Mouse (Mus musculus) cerebellum, adult (tissue): Measurements from ENCODE around the gene Irf2bp2.
A peak's percentile ranks its signal among the peaks of the same experiment; 100 is the strongest.

ENCODE experiments used
- ATAC-seq: cut with Nextera tagmentation; 2 replicates; pipeline ENCODE4 v1.9.2; 2017; ENCODE audit warnings: mild to moderate bottlenecking, moderate library complexity, mixed read lengths; ENCODE audit not compliant: insufficient number of reproducible peaks, low FRiP score, low TSS enrichment

Irf2bp2 gene

DNA sequence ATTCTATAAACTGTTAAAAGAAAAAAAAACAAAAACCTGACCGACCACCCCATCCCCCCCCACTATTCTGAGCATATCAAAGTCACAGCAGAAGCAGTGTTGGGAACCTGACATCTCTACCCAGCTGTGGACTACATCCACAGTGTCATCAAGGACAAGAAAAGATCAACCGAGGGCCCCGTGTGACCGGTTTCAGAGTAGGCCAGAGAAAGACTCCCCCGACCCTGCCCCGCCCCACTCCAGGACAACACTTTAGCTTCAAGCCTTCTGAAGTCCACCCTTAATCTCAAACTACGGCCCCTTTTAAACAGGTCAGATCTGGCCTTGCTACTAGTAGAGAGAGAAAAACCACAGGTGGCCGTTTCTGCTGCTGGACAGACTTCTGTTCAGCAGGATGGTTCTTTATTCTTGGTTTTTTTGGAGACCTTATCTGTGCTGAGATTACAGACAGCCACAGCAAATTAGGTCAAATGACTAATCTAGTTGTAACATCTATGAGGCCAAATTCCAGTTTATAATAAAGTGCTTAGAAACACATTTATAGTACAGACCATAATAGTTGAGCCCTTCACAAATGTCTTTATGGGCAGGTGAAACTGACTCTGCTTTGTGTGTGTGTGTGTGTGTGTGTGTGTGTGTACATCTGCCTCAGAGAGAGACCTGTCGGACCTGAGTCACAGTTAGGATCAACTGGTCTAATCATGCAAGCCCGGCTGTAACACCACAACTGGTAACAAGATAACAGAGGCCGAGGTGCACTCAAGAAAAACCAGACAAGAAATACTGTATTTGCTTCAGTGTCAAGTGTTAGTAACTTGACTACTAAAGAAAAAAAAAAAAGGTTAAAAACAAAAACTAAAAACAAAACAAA is 4.9 kb downstream of the Irf2bp2 start:
- ATAC-seq = no peak

DNA sequence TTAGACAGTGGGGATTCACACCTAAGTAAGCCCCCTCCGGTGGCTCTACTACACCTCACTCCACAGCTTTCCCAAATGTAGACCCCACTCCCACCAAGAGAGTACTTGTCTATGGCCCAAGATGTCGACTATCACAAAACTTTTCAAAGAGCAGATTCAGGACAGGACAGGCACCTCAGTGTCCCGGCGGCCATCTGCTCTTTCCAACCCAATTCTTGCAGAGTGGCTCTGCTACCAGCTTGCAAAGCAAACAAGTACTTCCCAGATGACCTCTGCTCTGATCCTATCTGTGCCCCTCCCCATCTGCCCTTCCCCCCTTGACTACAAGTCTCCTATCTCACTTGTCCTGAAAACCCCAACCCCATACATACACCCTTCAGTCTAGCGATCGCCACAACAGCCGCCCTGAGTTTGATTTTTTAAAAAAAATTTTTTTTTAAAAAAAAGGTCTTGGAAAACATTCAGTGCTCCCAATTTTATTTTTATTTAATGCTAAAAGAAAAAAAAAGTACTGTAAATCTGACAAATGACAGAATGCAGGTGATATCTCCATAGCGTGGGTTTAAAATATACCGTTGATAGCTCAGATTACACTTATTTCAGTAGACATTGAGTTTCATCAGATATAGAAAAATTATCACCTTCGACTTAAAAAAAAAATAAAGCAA is 5.8 kb downstream of the Irf2bp2 start:
- no peak for ATAC-seq

DNA sequence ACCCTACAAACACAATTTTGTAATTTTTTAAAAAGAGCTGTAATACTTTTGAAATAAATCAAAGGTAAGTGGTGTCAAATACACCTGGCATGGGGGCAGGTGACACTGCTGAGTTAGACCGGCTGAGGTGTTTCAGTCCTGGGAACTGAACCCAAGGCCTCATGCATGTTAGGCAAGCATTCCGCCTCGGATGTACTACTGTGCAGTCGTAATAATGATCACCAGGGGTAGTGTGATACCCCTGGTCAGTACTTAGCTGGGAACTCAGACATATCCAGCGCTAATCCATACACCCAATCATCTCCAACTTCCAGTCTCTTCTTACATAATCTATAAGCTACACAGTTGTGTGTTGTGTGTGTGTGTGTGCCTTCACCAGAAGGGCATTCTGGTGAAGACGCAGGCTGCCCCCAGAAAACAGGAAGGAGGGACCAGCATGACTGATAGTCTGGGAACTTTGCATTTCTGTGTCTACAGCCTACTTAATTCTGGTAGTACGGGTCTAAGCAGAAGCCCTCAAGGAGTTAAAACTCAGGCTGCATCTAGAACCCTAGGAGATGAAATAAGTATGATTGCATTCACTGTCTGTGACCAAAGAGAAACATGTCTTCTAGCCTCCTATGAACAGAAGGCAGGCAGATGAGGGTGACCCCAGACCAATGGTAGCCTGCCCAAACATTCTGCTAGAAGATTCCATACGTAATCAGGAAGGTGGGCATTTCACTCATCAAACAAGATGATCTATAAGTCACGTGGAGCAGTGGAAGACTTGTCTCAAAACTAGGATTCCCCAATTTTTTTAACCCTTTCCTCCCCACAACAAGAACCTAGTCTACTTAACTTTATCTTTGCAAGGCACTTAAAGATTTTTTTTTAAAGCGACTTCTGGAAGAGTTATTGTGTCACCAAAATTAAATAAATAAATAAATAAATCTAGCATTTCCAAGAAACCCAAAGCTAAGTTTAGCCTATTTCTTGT is 6.9 kb downstream of the Irf2bp2 start:
- ATAC-seq = no peak

DNA sequence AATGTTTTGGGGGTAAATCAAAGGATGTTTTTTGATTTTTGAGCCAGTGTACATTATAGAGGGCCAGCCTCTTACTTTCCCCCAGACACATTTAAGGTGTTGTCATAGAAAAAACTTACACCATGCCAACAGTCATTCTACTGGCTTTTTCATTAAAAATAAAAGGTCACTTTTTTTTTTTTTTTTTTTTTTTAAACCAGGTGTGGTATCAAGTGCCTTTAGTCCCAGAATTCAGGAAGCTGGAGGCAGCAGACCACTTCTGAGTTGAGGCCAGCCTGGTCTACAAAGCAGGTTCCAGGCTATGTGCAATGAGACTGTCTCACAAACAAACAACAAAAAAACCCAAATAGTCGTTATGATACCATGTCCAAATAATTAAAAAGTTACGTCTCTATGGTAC is 7.7 kb downstream of the Irf2bp2 start:
- no peak for ATAC-seq

DNA sequence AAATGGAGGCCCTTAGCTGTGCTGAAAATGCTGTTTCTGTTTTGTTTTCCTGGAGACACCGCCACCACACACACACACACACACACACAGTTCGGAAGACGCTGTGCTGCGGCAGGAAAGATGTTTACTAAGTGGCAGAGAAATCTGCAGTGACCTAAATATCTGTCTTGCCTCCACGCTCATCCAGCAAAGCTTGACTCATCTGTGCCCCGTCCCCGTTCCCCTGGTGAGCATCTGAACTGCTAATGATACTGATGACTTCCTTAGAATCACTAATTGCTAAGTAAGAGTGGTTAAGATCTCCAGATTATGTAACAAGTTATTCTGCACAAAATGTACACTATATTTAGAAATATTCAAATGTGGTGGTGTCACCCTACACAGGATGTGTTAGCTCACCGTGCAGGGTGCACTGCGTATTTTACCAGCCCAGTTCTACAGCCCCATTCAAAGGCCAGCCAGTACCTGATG is 8.2 kb downstream of the Irf2bp2 start:
- ATAC-seq = no peak

DNA sequence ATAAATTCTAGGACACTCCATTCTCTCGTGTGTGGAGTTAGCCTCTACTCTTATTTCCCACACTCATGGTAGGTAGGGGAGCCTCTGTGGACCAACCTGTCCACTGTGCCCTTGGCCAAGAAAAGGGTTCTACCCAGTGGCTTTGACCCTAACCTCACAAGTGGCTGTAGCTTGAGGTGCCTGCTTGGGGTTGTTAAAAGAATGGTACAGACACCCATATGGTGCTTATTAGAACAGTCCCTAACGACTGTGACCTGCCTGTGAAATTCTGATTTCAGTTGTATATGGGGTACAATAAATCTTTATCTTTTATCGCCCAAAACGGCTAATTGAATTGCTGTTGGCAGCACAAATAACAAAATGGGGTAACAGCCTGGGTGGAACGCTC is 8.9 kb downstream of the Irf2bp2 start:
- ATAC-seq = no peak; the same call in 1 of the 2 replicates

DNA sequence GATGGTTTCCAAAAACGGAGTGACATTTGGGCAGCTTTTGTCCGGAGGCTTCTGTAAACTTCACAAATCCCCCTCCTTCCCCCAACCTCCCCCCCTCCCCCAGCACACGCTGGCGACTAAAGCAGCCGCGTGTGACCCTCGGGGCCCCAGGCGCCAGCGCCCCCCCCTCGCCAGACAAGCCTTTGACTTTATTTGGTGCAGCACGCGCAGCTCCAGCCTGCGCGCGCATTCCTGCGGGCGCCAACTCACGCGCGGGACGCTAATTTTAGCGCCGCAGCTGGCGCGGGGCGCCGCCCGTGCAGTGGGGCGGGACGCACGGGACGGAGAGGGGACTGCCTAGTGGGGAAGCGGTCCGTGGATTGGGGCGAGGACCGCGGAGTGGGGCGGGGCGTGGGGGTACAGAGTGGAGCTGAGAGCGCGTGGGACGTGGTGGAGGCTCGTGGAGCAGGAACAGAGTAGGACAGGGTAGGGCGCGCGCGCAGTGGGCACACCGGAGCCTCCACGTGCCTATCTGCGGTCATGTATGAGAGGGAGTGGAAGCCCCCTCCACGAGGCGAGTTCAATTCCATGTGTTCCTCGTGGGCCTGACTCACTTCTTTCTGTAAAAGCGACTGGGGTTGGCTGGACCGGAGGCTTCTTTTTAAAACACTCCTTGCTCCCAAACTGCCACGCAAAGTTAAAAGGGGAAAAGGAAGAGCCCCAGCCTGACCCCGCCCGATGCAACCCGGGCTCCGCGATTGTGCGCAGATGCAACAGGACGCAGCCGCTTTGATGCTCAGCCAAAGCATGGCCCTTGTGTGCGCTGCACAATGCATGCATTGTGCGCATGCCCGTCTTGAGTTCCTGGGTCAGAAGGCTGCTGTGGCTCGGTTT is 9.6 kb downstream of the Irf2bp2 start:
- ATAC-seq = peak; percentile 63

DNA sequence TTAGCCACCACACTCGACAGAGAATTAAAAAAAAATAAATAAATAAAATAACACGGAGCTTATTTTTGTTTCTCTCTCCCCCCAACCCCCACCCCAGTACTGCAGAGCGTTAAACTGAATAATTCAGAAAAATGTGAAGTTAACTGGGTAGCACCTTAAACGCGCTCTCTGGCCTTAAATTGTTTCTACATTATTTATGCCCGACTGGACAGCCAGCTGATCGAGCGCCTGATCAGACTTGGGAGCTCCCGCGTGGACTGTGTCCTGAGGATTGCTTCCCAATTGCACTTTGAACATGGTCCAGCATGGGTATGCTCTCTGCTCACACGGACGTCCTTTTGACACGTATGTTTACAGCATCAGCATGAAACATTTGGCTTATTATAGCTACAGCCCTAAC is 10.3 kb downstream of the Irf2bp2 start:
- no peak for ATAC-seq

DNA sequence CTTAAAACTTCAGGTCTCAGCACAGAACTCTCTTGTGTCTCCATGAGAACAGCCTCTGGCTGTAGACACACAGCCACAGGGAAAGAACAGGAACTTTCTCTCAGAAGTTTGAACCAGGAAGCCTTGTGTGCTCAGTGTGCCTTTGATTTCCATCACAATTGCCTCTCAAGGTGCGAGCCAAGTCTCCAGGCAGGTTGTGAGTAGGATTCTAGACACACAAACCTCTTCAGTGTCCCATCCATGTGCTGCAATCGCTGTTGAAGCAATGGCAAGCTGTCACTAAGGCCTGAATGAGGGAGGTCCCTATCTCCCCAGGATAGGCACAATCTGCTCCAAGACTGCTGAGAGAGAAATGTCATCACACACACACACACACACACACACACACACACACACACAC is 10.8 kb downstream of the Irf2bp2 start:
- no peak for ATAC-seq

DNA sequence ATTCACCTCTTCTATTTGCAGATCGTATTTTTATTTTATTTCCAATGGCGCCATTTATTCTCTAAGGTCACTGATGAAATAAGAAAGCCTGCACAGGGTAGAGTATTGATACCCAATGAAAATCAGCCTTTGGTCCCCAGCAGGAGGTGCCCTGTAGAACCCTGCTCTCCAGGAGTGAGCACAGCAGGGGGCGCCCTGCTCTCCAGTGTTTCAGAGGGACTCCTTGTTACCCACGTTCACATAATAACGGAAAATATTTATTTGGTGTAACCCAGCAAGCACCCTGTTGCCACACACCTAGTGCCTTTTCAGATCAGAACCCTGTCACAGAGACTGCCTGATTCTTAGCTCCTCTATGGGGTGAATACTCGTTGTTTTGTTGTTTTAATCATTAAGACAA is 11.3 kb downstream of the Irf2bp2 start:
- no peak for ATAC-seq

DNA sequence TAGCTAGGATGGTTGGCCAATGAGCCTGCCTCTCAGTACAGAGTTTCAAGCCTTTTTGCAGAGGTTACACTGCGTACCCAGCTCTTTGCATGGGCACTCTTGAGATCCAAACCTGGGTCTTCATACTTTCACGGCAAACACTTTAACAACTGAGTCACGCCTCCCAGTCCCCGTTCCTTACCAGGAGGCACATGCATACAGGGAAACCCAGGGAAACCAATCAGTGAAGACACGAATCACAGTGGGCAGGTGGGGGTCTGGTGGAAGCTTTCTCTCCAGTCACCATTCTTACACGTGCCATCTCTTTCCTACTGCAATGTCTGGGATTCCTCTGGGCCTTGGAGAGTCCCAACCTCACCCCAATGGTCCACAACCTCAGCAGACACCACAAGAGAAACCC is 12.1 kb downstream of the Irf2bp2 start:
- ATAC-seq = no peak

DNA sequence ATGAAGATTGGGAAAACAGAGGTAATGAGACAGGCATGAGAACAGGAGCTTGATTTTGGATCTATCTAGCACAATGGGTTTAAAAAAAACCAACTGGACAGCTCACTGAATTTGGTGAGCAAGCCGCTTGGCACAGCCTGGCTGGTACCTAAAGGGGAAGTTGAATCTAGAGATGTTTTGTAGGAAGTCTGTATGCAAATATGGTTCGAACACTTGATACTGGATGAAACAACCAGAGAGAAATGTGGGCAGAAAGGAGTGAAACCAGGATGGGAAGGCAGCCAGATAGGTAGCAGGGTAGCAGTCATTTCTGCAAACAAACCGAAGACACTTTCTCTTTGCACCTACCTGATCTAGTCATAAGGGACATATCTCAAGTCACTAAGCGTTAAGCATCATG is 13.0 kb downstream of the Irf2bp2 start:
- ATAC-seq = no peak

DNA sequence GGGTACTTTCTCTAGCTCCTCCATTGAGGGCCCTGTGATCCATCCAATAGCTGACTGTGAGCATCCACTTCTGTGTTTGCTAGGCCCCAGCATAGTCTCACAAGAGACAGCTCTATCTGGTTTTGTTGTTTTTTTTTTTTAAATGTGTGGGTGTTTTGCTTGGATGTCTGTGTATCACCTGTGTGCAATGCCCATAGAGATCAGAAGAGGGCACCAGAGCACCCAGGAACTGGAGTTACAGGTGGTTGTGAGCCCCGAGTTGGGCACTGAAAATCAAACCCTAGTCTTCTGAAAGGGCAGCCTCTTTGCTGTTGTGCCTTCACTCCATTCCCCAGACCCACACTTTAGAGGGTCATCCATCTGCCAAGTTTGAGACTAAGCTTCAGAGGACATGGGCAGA is 13.7 kb downstream of the Irf2bp2 start:
- ATAC-seq = no peak

DNA sequence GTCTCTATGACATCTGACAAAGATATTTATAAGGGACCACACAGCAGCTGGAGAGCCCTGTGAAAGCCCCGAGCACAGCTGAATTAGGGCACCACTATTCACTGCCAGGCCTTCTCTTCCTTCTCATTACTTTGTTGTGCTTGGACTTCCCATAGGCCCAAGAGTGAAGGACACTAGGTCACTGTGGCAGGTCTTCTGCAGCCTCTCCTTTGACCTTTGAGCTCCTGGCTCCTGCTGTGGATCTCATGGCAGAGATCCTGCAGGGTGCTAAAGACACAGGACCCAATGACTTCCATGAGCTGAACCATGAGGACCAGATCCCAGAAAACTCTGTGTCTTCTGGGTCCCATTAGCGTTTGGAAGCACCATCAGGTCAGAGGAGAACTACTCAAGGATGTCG is 15.1 kb downstream of the Irf2bp2 start:
- no peak for ATAC-seq

DNA sequence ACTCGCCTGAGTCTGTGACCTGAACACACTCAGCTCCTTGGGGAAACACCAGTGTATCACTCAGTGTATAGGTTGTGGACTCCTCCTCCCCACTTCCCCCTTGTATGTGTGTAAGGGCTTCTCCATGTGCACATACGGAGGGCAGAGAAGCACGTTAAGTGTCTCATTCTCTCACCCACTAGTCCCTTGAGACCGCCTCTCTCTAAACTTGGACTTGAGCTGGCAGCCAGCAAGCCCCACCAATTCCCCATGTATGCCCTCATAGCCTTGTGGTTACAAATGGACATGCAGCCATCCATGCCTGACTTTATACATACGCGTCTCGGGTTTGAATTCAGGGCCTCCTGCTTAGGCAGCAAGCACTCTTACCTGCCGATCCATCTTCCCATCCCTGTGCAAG is 16.9 kb downstream of the Irf2bp2 start:
- ATAC-seq = no peak

DNA sequence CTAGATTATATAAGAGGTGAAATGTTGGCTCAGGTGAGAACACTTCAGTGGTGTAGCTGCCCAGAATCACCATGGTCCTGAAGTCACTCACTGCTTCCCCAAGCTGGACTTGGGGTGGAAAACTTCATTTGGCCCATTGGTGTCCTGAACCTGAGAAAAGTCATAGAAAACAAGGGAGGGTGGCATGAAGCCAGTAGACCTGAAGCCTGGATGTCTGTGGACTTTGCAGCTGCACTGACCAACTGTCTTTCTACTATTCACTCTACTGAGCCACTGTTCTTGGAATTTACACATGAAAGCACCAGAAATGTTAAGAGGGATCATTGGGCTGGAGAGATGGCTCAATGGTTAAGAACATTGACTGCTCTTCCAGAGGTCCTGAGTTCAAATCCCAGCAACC is 17.7 kb downstream of the Irf2bp2 start:
- no peak for ATAC-seq

DNA sequence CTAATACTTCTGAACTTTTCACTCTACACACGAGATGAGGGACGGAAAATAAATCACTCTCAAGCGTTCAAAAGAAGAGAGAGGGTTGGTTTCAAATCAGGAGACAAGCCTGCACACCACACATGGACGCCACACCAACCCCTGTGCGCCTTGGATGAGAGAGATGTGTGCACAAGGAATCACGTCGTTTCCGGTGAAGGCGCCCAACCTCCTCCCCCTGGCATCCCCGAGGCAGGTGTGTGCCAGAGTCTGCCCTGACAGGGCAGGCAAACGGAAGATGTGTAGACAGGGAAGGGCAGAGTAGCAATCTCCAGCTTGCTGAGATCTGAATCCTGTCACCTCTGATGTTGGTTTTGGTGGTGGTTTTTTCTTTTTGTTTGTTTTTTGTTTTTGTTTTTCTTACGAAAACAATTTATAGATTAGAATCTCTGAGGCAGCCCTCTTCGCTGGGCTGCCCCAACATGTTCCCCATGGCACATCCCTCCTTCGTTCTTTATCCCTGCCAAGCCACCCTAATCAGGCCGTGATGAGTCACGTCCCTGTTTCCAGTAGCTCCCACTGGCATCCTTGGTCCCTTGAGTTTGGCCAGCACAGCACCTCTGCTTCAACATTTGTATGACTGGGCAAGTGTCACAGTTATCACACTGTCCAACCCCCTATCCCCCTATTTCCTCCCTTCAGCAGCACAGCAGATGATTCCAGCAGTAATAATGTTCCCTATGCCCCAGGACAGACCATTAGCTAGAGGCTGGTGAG is 18.7 kb downstream of the Irf2bp2 start:
- no peak for ATAC-seq

DNA sequence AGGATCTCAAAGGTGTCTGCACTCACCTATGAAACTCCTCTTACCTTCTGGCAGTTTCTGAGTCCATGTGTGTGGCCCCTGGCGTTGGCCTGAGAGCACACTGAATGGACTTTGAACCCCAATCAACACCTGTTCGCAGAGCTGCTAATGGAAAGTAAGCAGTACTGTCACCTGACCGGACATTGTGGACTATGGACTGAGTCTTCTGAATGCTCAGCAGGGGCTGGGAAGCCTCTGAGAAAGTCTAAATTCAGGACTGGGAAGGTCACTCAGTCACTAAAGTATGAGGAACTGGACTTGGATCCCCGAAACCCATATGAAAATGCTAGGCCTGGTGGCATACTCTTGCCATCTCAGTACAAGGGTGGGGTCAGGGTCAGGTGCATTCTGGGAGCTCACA is 19.9 kb downstream of the Irf2bp2 start:
- no peak for ATAC-seq

DNA sequence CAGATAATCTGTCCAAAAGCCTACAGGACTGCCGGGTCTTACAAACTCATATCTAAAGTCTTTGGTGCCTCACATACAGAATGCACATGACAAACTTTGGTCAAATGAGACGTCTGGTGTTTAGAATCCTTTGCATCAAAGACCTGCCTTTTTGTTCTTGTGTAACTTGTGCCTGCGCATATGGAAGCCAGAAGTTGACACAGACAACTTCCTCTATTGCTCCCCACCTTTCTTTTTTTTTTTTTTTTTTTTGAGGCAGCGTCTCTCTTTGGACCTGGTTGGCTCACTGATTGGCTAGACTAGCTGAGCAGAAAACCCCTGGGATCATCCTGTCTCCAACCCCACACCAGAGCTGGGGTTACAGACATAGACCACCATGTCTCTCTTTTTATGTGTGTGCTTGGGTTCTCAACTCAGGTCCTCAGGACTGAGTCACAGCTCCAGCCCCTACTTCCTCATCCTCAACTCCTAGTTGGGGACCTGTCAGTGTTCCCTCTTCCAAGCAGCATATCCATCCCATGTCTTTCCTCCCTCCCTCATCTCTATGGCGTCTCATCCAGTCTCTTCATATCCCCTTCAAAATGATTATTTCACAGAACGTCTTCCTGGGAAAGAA is 20.6 kb downstream of the Irf2bp2 start:
- no peak for ATAC-seq
